Mouse (Mus musculus) heart, embryonic 16.5 days (tissue): ENCODE measurements at regions not wholly inside any gene's neighbourhood (a gene's known extent, or its start where the extent isn't known, plus 50 kb on each side); places are given as distances from the start of the nearest gene placed in this dataset.
A peak's percentile ranks its signal among the peaks of the same experiment; 100 is the strongest.

Experiments used
- ATAC-seq: fragments of 200-750 bp; cut with Nextera tagmentation; replicated peaks from 2 replicates; pipeline ENCODE4 v1.8.0; 2017; ENCODE audit warnings: moderate number of reproducible peaks; ENCODE audit not compliant: insufficient read depth, low FRiP score; ENCODE audit errors: extremely low read depth
- H3K27ac ChIP-seq: fragments of 300-500 bp; sonication (generic); 2 replicates; pipeline ENCODE4 v1.5.1; 2014; ENCODE audit warnings: mild to moderate bottlenecking, low read length, control low read depth, moderate library complexity
- H3K27me3 ChIP-seq: fragments of 300-500 bp; sonication (generic); 2 replicates; pipeline ENCODE4 v1.6.1; 2014; ENCODE audit warnings: low read length, mixed read lengths; ENCODE audit not compliant: control insufficient read depth, insufficient read depth
- H3K36me3 ChIP-seq: fragments of 300-500 bp; sonication (generic); 2 replicates; pipeline ENCODE4 v1.6.1; 2014; ENCODE audit not compliant: control insufficient read depth, insufficient read depth
- H3K4me1 ChIP-seq: fragments of 300-500 bp; sonication (generic); 2 replicates; pipeline ENCODE4 v1.6.1; 2014; ENCODE audit warnings: low read length, mixed read lengths; ENCODE audit not compliant: control insufficient read depth, insufficient read depth
- H3K4me2 ChIP-seq: fragments of 300-500 bp; sonication (generic); 2 replicates; pipeline ENCODE4 v1.6.1; 2014; ENCODE audit warnings: low read depth, mild to moderate bottlenecking, control low read depth, low read length
- H3K4me3 ChIP-seq: fragments of 300-500 bp; sonication (generic); 2 replicates; pipeline ENCODE4 v1.5.1; 2014; ENCODE audit warnings: mild to moderate bottlenecking, control low read depth, low read length
- H3K9ac ChIP-seq: fragments of 300-500 bp; sonication (generic); 2 replicates; pipeline ENCODE4 v1.6.1; 2014; ENCODE audit warnings: low read length, control low read depth
- H3K9me3 ChIP-seq: fragments of 300-500 bp; sonication (generic); replicated peaks from 2 replicates; pipeline ENCODE4 v1.6.1; 2016; ENCODE audit warnings: low read length; ENCODE audit not compliant: control insufficient read depth
- WGBS: fragments of 180-500 bp; shearing (Covaris S2); extraction: QIAGEN DNeasy Blood & Tissue Kit; methylation state at CpG from one replicate; pipeline ENCODE4 v1.1.7; 2014; 5-methylcytosine and 5-hydroxymethylcytosine counted together

DNA sequence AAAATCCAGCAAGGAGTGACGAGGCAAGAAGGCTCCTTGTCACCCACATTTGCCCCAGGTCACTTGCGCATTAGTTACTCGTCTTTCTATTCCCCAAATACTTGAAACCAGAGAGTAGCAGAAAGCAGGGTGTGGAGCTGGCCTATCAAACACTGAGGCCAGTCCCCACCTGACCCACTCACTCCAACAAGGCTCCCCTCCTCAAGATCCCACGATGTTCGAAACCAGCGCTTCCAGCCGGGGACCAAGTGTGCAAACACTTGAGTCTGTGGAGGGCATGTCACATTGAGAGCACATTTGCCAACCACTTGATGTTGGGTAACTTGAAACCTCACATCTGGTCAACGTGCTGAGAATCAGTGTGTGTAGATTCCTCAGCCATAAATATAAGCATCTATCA, 148.4 kb upstream of the Sdk2 start:
- H3K36me3 ChIP-seq, result no peaks in the 10 kb centered on the region
- peaks cover 28% of the 10 kb centered on the region for H3K4me1 ChIP-seq
- no peak overlapping the region for H3K4me3 ChIP-seq
- ATAC-seq, result no peak
- H3K4me2 ChIP-seq, result no peak overlapping the region
- 66% methylated on average over 8 of the region's 8 CpGs for WGBS
- H3K27me3 ChIP-seq, result no peaks in the 10 kb centered on the region
- H3K9ac ChIP-seq, result no peak overlapping the region
- H3K27ac ChIP-seq, result no peak overlapping the region
- 0 out of 2 replicates have a peak, but pooled peaks cover 3% of the 10 kb centered on the region for H3K9me3 ChIP-seq

- H3K27ac ChIP-seq, result no peak overlapping the region
- no peak for ATAC-seq
- peaks cover 4% of the 10 kb centered on the region for H3K4me1 ChIP-seq
- H3K4me2 ChIP-seq, result no peak overlapping the region
- no peaks in the 10 kb centered on the region for H3K27me3 ChIP-seq
- H3K4me3 ChIP-seq, result no peak overlapping the region
- 0 out of 2 replicates have a peak, but pooled peaks cover 3% of the 10 kb centered on the region for H3K9me3 ChIP-seq
- no peaks in the 10 kb centered on the region for H3K36me3 ChIP-seq
- H3K9ac ChIP-seq, result no peak overlapping the region
- WGBS, result 57% methylated on average over 2 of the region's 2 CpGs
Measured at GRCm38 (mm10) chr11:114212136-114212535, 145.3 kb upstream of the Sdk2 start.

GRCm38 (mm10) chr11:114205192-114205591, 138.3 kb upstream of the Sdk2 start:
- Histone ChIP-seq H3K4me3 (no peak overlapping the region), H3K9ac (no peak overlapping the region), H3K36me3 (no peaks in the 10 kb centered on the region), H3K9me3 (no peaks in the 10 kb centered on the region), H3K27me3 (no peaks in the 10 kb centered on the region), H3K4me1 (no peaks in the 10 kb centered on the region), H3K4me2 (no peak overlapping the region), H3K27ac (no peak overlapping the region)
- WGBS, result 48% methylated on average over 2 of the region's 2 CpGs
- no peak for ATAC-seq

GRCm38 (mm10) chr11:114203416-114203815, 136.6 kb upstream of the Sdk2 start:
- Histone ChIP-seq H3K4me2 (no peak overlapping the region), H3K9ac (no peak overlapping the region), H3K27me3 (no peaks in the 10 kb centered on the region), H3K27ac (no peak overlapping the region), H3K9me3 (no peaks in the 10 kb centered on the region), H3K36me3 (no peaks in the 10 kb centered on the region), H3K4me3 (no peak overlapping the region), H3K4me1 (peaks cover 15% of the 10 kb centered on the region)
- no peak for ATAC-seq
- WGBS, result 64% methylated on average over 9 of the region's 9 CpGs

GRCm38 (mm10) chr11:114202486-114202885, 135.6 kb upstream of the Sdk2 start:
- peaks cover 20% of the 10 kb centered on the region for H3K4me1 ChIP-seq
- no peaks in the 10 kb centered on the region for H3K9me3 ChIP-seq
- H3K4me3 ChIP-seq, result no peak overlapping the region
- H3K4me2 ChIP-seq, result no peak overlapping the region
- H3K27me3 ChIP-seq, result no peaks in the 10 kb centered on the region
- H3K36me3 ChIP-seq, result no peaks in the 10 kb centered on the region
- H3K27ac ChIP-seq, result no peak overlapping the region
- 83% methylated on average over 16 of the region's 16 CpGs for WGBS
- H3K9ac ChIP-seq, result no peak overlapping the region
- ATAC-seq, result no peak

- Histone ChIP-seq H3K27ac (peak overlapping the region; percentile 95), H3K4me1 (peaks cover 20% of the 10 kb centered on the region), H3K4me2 (peak overlapping the region; percentile 49), H3K36me3 (no peaks in the 10 kb centered on the region), H3K9ac (peak overlapping the region; percentile 64), H3K27me3 (no peaks in the 10 kb centered on the region), H3K9me3 (no peaks in the 10 kb centered on the region), H3K4me3 (peak overlapping the region; percentile 25)
- WGBS, result 44% methylated on average over 10 of the region's 10 CpGs
- no peak for ATAC-seq
Measured at GRCm38 (mm10) chr11:114199081-114199586, 132.3 kb upstream of the Sdk2 start.

DNA sequence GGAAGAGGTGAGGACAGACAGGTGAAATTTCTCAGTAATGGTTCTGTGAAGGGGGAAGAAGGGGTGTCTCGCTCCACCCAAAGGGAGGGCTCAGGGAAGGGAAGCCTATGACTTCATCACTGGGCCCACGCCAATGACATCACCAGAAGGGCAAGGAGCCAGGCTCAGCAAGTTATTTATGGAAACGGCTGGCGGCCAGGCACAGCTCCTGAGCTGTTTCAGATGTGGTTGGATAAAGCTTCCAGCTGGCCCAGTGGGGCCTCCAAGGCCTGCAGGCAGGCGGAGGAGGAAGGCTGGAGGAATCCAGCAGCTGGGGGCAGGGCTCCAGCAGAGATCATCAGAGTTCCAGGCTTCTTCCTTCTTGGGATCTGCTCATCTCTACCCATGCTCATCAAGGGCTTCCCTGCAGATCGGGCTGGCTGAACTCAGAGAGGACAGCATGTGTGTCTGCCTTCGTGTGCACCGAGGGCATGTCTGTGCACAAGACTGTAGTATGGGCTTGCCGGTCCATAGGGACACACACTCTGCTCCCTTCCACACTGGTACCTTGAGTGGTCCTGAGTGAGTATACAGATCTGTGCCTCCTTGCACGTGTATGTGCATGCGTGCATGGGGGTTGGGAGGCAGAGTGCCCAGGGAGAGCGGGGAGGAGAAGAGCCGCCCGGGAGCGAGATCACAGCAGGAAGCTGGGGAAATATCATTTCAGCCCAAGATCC, 131.6 kb upstream of the Sdk2 start:
- ATAC-seq, result peak; percentile 97
- Histone ChIP-seq H3K27me3 (no peaks in the 10 kb centered on the region), H3K4me1 (peaks cover 20% of the 10 kb centered on the region), H3K4me2 (peak overlapping the region; percentile 49), H3K9me3 (no peaks in the 10 kb centered on the region), H3K9ac (peak overlapping the region; percentile 64), H3K4me3 (peak overlapping the region; percentile 25), H3K36me3 (no peaks in the 10 kb centered on the region), H3K27ac (peak overlapping the region; percentile 95)
- WGBS, result 14% methylated on average over 15 of the region's 15 CpGs

DNA sequence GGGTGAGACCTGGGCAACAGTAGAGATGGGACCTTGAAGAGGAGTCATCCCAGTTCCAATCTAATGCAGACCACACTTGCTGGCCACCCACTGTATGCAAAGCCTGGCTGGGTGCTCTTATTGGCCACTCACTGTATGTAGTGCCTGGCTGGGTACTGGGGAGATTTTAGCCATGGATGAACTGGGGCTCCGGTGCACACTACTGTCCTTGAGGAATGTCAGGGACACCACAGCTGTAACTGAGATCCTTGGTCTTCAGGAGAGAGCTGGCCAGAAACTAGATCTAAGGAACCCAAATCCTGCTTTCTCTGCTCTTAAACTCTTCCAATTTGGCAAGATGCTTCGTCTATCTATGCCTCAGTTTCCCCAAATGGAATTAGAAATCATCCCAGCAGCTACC, 128.4 kb upstream of the Sdk2 start:
- Histone ChIP-seq H3K9ac (no peak overlapping the region), H3K9me3 (peaks cover 5% of the 10 kb centered on the region), H3K27ac (no peak overlapping the region), H3K4me1 (peaks cover 20% of the 10 kb centered on the region), H3K36me3 (no peaks in the 10 kb centered on the region), H3K4me2 (no peak overlapping the region), H3K4me3 (no peak overlapping the region), H3K27me3 (no peaks in the 10 kb centered on the region)
- no peak for ATAC-seq
- 84% methylated on average over 2 of the region's 2 CpGs for WGBS

GRCm38 (mm10) chr11:114194055-114194706, 127.3 kb upstream of the Sdk2 start:
- Histone ChIP-seq H3K4me2 (no peak overlapping the region), H3K9ac (no peak overlapping the region), H3K9me3 (peaks cover 5% of the 10 kb centered on the region), H3K36me3 (no peaks in the 10 kb centered on the region), H3K27me3 (no peaks in the 10 kb centered on the region), H3K4me1 (peaks cover 13% of the 10 kb centered on the region), H3K4me3 (no peak overlapping the region), H3K27ac (no peak overlapping the region)
- 61% methylated on average over 16 of the region's 16 CpGs for WGBS
- ATAC-seq, result no peak
